Mouse (Mus musculus) liver, postnatal 0 days (tissue): ENCODE results near the gene Pxn.

Experiments
- CTCF ChIP-seq: sonication (generic); IDR thresholded peaks from 2 replicates; pipeline ENCODE4 v1.5.1; 2016; ENCODE audit warnings: antibody characterized with exemption, low read depth
- EP300 ChIP-seq: IDR thresholded peaks from 2 replicates; pipeline ENCODE4 v1.6.1; 2016; ENCODE audit warnings: antibody characterized with exemption, low read depth, mild to moderate bottlenecking

GRCm38 (mm10) chr5:115522531-115522930 lies 16.1 kb downstream of the Pxn start:
- TF ChIP-seq CTCF (no peak), EP300 (no peak)
